Mouse (Mus musculus): Measurements from ENCODE around the gene Tlr12.

DNA sequence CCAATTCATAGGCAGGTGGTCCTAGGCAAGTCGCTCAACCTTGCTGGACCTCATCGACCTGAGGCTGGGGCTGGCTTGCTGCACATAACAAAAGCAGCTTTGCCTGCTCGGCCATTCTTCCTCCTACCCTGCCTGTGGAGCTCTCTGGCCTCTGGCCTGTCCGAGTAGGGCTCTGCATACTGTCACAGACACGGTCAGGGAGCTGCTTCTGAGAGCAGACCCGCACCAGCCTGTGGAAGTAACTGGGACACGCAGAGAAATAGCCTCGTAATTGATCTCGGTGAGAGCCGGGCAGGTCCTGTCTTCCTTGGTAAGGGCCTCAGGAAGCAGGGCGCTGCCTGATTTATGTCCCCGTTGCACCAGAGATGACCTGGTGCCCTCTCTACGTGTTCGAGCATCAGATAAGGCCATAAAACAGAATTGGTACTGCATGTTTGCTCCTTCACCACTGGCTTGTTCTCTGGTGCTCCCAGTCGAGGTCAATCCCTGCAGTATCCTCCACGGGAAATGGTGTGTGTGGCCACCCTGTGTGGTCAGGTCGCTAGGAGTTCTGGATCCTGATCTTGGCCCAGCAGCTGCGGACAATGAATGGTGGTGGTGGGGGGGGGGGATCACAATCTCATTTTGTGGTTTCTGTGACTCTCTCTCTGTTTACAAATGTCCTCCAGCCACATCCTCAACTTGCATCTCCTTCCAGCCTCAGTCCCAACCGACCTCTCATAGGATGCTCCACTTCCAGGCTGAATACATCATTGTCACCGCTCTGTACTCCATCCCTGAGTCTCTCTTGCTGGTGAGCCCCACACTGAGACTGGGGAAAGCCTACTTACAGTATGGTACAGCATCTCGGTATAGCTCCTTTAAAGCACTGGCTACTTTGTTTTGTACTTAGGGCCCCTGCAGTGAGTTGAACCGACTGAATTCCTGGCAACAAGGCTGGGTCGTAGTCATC lies 23.6 kb upstream of the Tlr12 start:
- no peak for TF ChIP-seq POLR2A (IDR thresholded peaks at IDR 0.05; ENCODE audit: low read depth, low read length)
- TF ChIP-seq CTCF (conservative IDR thresholded peaks at IDR 0.05; ENCODE audit: insufficient read depth, insufficient read length, low read depth, low read length) = no peak
